Mouse (Mus musculus): Measurements from ENCODE around the gene Usp9x. TPM values are rescaled to one million over a fixed set of nuclear protein-coding genes. Genes with fewer than 3 reads are reported as not detected.

Usp9x gene
- polyA plus RNA-seq (2014; fragmentation: Illumina TruSeq; extraction: RNeasy Lipid Tissue Mini Kit (QIAGEN cat#74804); ENCODE audit: low read depth, low replicate concordance), result 189 TPM

GRCm38 (mm10) chrX:13071241-13071775 is at the start of gene Usp9x:
Gene Usp9x, plus strand, starts transcription at chrX:13071498.

Other genes starting within 250 kb of the Usp9x start
- gene Ddx3x, start 209.5 kb downstream of the Usp9x start, polyA plus RNA-seq (2014; fragmentation: Illumina TruSeq; extraction: RNeasy Lipid Tissue Mini Kit (QIAGEN cat#74804); ENCODE audit: low read depth, low replicate concordance), result 820 TPM

All from sigmoid colon, adult 10 weeks (tissue).